Mouse (Mus musculus) spleen, adult 2 months (tissue): Measurements from ENCODE around the gene Cnnm3.

Experiments used
- CTCF ChIP-seq: fragments of 200-500 bp; IDR thresholded peaks from 2 replicates; pipeline ENCODE4 v1.5.1; 2011; ENCODE audit warnings: mild to moderate bottlenecking, inconsistent platforms; ENCODE audit not compliant: insufficient read depth, insufficient read length, insufficient replicate concordance; ENCODE audit errors: extremely low read depth
- POLR2A ChIP-seq: fragments of 200-500 bp; IDR thresholded peaks from 2 replicates; pipeline ENCODE4 v1.6.1; 2011; ENCODE audit warnings: low read depth, low read length, inconsistent platforms

GRCm38 (mm10) chr1:36572709-36573108 is 61.0 kb downstream of the Cnnm3 start:
- TF ChIP-seq POLR2A (no peak), CTCF (no peak)
